22 mouse cellular contexts compared by ENCODE assay signal in genomic region chr10:85366876-85367275, GRCm38 (mm10). TPM values are rescaled to one million over a fixed set of nuclear protein-coding genes. Genes with fewer than 3 reads are reported as not detected.
DNase-seq lines count a peak whose midpoint lies in the region; ATAC-seq lines count a peak whose summit lies in the region.
"Had no signal": no experiment of that assay in that cellular context is flagged by ENCODE, and none has a peak within 500 bp of the region (broad histone marks: within the 10 kb centered on the region; RNA-seq: fewer than 3 reads in every experiment).

No protein-coding gene starts in this region.

- no peaks in the 10 kb centered on the region for H3K9me3 ChIP-seq in embryonic facial prominence, embryonic 10.5 days
- H3K9me3 ChIP-seq: embryonic facial prominence, embryonic 12.5 days; forebrain, embryonic 13.5 days; heart, embryonic 12.5 days had no signal

- H3K4me1 ChIP-seq in embryonic facial prominence, embryonic 10.5 days = peaks cover 4% of the 10 kb centered on the region; the same call in 1 of the 2 replicates
- H3K4me1 ChIP-seq: embryonic facial prominence, embryonic 12.5 days; heart, embryonic 12.5 days had no signal

- 87% methylated on average over 10 of the region's 10 CpGs for WGBS in embryonic facial prominence, embryonic 10.5 days

- peak; percentile 12 for DNase-seq in testis, postnatal 14 days (ENCODE audit: low spot score)
- no peak for DNase-seq in testis, postnatal 10 days (ENCODE audit: low spot score)
- DNase-seq in Muller cell, postnatal 12 days (ENCODE audit: inconsistent ontology term) = peak; percentile 29
- DNase-seq in embryonic facial prominence, embryonic 10.5 days (ENCODE audit: low spot score) = peak; percentile 9
- peak; percentile 45 for DNase-seq in skeletal muscle tissue, adult 2 months (ENCODE audit: low read depth, low spot score)
- DNase-seq in frontal cortex, adult 2 months (ENCODE audit: extremely low spot score in 1 of 2, low spot score in 1 of 2) = no peak
- no peak for DNase-seq in layer of hippocampus, adult 18-20 months (ENCODE audit: low spot score in 2 of 2)
- DNase-seq: B cell, adult 2 months; cerebellum, adult 11 months; cerebellum, adult 8-10 months; cerebellum, postnatal 14 days; embryo, embryonic 11 days; forebrain, postnatal 0 days; gastrocnemius, adult 2 months; gastrocnemius, postnatal 25 days had no signal

- H3K27ac ChIP-seq in embryonic facial prominence, embryonic 10.5 days (replicated peaks) = no peak overlapping the region
- H3K27ac ChIP-seq: embryonic facial prominence, embryonic 12.5 days; forebrain, embryonic 13.5 days; gastrocnemius, adult 2 months had no signal

- ATAC-seq in CD4-positive, CD25-positive, alpha-beta regulatory T cell, adult 4 months = no peak
- ATAC-seq: forebrain, embryonic 13.5 days; forebrain, postnatal 0 days; hindbrain, embryonic 16.5 days; inflammation-experienced regulatory T-cells, adult 6 months had no signal

- no peak overlapping the region for H3K4me3 ChIP-seq in embryonic facial prominence, embryonic 10.5 days
- H3K4me3 ChIP-seq: embryonic facial prominence, embryonic 12.5 days; forebrain, embryonic 13.5 days; gastrocnemius, adult 2 months; heart, embryonic 12.5 days had no signal

- no peaks in the 10 kb centered on the region for H3K36me3 ChIP-seq in embryonic facial prominence, embryonic 10.5 days (replicated peaks)
- H3K36me3 ChIP-seq: embryonic facial prominence, embryonic 12.5 days; heart, embryonic 12.5 days had no signal

- H3K27me3 ChIP-seq in embryonic facial prominence, embryonic 10.5 days (replicated peaks; ENCODE audit: low read depth, poor library complexity, severe bottlenecking) = no peaks in the 10 kb centered on the region
- H3K27me3 ChIP-seq: forebrain, embryonic 13.5 days had no signal

RNA-seq across cellular contexts. Expression of gene Btbd11, which starts 19.7 kb away (rescaled TPM):
- 5.0 and 5.5 TPM in 2 replicates for polyA plus RNA-seq in embryonic facial prominence, embryonic 10.5 days (2016; fragmentation: Nextera tagmentation; extraction: Ambion mirVana)
- 12.8 and 14.7 TPM in 2 replicates for polyA plus RNA-seq in frontal cortex, adult 2 months (2012; rRNA removed)
- total RNA-seq in layer of hippocampus, adult 18-20 months (2021) = 10 to 100 TPM; 18.3 to 23.0 TPM
- polyA plus RNA-seq in CD4-positive, CD25-positive, alpha-beta regulatory T cell, adult 4 months (2017; shearing (Covaris generic)) = 1 to 10 TPM; 3.6 to 5.6 TPM
- total RNA-seq: MEL had no signal

Comparison
In these comparisons a context has a peak if more than half of its experiments do, and no peak if none do; other contexts are left out.
1. DNase-seq: peak in testis, postnatal 14 days (single experiment), Muller cell, postnatal 12 days (single experiment), embryonic facial prominence, embryonic 10.5 days (single experiment) and skeletal muscle tissue, adult 2 months (single experiment); none in testis, postnatal 10 days (single experiment), frontal cortex, adult 2 months (0 of 2) and layer of hippocampus, adult 18-20 months (0 of 2).